Comparison of ENCODE assay signal across 13 mouse cellular contexts in the genomic region with DNA sequence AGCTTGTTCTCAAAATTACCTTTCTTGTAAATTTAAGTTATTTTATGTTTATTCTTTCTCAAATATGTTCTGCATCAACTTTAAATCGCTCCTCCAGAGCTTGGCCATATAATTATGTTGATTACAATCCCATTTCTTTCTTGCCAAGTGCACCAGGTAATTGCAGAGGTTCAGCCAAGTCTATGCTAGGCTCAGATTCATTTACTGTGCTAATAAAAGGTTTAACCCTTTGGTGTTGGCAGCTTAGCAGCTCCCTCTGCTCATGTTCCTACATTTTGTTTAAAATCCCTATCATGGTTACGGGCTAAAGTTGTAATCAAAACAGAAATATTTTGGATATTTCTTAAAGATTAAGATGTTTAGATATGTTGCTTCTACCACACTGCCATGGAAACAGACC.
"Had no signal": no experiment of that assay in that cellular context is flagged by ENCODE, and none has a peak within 500 bp of the region (broad histone marks: within the 10 kb centered on the region; RNA-seq: fewer than 3 reads in every experiment).

No protein-coding gene starts in this region.

- H3K4me1 ChIP-seq: liver, embryonic 12.5 days; liver, embryonic 15.5 days; midbrain, embryonic 13.5 days had no signal

- H3K4me3 ChIP-seq: liver, embryonic 12.5 days; liver, embryonic 15.5 days; midbrain, embryonic 13.5 days had no signal

- DNase-seq: kidney, adult 18-20 months; kidney, adult 9 months; kidney, postnatal 14 days; kidney, postnatal 4 days; liver; lung, adult 18-20 months; thymus, adult 18-20 months; thymus, postnatal 4 days had no signal

- H3K27ac ChIP-seq: liver, embryonic 12.5 days; liver, embryonic 15.5 days; macrophage; midbrain, embryonic 13.5 days had no signal

- H3K36me3 ChIP-seq: liver, embryonic 12.5 days; liver, embryonic 15.5 days; midbrain, embryonic 13.5 days had no signal

- H3K9me3 ChIP-seq: liver, embryonic 12.5 days; liver, embryonic 15.5 days; midbrain, embryonic 13.5 days had no signal

- H3K27me3 ChIP-seq: liver, embryonic 12.5 days; liver, embryonic 15.5 days; midbrain, embryonic 13.5 days had no signal

- H3K9ac ChIP-seq: liver, embryonic 12.5 days; liver, embryonic 15.5 days; midbrain, embryonic 13.5 days had no signal

- ATAC-seq: liver, embryonic 12.5 days; midbrain, embryonic 13.5 days; midbrain, embryonic 16.5 days had no signal

- H3K4me2 ChIP-seq: liver, embryonic 12.5 days; liver, embryonic 15.5 days; midbrain, embryonic 13.5 days had no signal
